Mouse (Mus musculus): ENCODE measurements around the gene Stag3. TPM values are rescaled to one million over a fixed set of nuclear protein-coding genes. Genes with fewer than 3 reads are reported as not detected.

The Stag3 gene
- 1.4 and 2.9 TPM in 2 replicates for polyA plus RNA-seq (2012; rRNA removed)

DNA sequence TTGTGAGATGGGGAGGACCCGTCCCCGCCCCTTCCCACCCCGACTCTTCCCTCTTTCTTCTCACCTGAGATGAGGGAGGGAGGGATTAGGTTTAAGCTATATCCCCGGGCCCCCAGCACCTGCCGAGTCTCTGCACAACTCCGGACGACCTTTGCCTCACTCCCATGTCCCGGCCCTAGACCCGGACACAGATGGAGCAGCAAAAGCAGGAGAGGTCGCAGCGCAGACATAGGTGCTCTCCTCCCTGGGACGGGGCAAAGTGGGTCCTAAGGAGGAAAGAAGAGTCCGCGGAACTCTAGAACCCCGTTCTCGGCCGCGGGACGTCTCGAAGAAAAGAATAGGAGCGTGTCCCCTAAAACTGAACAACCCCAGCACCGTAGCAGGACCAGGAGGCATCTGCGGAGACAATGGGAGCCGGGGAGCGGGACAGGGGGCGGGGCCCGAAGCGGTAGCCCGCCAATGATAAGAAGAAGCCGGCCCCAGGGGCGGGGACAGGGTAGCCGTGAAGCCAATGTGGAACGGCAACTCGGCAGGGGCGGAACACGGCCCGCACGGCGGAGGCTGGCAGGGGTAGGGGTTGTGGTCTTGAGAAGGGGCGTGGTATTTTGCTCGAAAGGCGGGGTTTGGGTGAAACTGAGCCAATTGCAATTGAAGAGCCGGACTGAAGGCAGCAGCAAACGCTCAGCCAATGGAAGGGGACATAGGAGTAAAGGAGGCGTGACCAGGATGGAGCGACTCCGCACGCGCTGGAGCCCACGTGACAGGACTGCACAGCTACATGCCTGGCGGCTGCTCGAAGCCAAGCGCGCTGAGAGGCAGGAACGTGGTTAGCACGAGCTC is at the start of gene Stag3, which contains the start of the genes Gm43720 and Gpc2:
TSS of gene Stag3 (plus strand) at position 656 of the 840 bp plus-strand sequence.
TSS of gene Gm43720 (minus strand) at position 374 of the 840 bp plus-strand sequence.
TSS of gene Gpc2 (minus strand) at position 421 of the 840 bp plus-strand sequence.

DNA sequence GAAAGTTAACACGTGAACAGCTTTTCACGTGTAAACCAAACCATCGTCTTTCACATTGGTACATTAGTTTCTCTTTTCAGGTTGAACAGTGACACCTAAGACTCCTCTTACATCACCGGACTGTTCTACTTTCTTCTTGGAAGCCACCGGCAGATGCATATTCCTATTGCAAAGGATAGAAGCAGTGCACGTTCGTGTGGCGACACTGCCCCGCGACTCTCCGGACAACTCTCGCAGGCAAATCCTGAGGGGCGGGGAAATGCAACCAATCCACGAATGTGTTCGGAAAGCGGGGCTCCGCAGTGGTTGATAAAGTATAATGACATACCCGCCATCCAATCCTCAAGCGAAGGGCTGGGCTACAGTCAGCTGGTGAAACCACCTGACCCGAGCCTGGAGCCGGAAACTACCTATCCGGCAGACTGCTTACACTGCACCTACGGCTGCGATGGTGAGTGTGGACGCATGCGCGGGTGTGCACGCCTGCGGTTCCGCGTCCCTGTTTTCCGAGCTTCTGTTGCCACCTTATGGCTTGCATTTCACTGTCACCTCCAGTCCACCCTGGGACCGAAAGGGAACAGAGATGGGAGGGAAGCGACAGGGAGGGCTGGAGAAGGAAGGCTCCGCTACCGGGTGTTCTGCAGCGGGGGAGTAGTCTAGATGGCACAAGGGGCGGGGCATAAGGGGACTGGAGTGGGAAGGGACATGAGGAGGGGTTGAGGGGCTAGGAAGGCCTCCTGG is 24.5 kb upstream of the Stag3 start, which contains the start of gene Lamtor4:
TSS of gene Lamtor4 (plus strand) at position 130 of the 741 bp plus-strand sequence.

DNA sequence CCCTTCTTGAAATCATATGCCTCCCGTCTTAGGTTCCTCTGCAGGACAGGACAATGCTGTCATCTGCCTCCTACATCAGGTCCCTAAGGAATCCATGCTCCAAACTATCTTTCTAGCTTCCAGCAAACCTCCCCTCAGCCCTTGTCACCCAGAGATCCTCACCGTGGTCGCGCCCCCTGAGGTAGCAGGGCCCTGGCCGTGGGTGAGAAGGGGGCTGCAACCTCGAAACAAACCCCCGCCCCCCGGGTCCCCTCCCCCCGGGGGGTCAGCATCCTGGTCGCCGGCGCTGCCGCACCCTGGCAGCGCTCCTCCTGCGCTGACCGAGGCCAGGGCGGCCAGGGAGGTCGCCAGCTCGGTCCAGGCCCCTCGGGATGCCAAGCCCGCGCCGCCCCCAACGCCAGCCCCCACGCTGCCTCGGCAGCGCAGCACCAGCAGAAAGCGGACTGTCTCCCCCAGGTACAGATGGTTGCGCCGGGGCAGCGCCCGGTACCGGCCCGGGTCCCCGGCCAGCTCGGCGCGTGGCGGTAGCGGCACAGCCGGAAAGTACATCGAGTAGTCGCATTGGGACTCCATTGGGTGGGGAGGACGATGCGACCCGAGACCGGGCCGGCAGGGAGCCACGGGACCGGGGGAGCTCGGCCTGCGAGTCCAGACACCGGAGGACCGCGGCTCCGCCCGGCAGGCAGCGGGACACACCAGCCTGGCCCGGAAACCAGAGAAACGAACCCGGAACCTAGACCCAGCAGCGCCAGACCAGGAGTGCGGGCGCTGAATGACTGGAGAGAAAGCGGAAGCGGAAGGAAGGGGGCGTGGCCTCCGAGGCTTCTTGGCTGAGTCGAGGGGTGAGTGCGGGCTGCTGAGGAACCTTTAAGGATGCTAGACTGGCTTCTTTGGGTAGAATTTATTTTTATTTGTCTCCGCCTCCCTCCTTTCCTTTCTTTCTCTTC is 16.5 kb upstream of the Stag3 start, which contains the start of gene BC037034:
TSS of gene BC037034 (minus strand) at position 774 of the 947 bp plus-strand sequence.

DNA sequence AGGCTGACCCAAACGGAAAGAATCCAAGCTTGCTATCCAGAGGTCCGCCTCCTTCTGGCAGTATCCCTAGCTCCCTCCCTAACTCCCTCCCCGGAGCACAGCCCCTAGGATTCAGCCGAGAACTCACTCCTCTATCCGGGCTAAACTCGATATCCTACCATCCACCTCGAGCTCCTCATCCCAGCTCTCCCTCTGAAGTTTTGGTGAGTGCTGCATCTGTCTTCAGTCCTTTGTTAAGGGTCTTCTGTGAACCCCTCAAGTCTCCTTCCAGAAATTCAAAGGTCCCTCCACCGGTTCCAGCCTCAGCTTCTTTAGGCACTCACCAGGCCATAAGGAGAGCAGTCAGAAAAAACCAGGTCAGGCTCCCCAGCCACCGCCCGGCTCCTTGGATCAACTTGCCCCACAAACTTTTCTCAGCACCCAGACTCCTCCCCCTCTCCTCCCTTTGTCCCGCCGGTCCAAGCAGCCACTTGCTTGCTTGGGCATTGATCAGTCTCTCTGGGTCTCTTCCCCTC is 7.6 kb upstream of the Stag3 start, which contains the start of gene Gal3st4:
TSS of gene Gal3st4 (minus strand) at position 432 of the 515 bp plus-strand sequence.

DNA sequence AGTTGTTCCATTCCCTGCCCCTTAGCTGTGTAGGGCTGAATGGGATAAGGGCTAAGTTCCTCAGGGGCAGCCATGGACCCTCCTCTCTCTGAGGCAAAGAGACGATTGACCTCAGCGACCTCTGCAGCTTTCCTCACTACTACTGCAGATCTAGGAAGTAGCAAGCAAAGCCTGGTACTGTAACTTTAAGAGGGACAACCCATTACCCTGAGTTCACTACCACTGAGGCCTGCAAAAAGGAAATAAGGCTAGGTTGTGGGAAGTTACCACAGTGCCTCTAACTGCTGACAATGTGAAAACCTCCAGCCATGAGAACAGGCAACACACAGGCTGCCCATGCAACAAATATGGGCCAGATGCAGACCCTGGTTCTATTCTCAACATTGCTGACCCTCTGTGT is 61.6 kb downstream of the Stag3 start, which contains the start of gene Pvrig:
TSS of gene Pvrig (plus strand) at position 301 of the 400 bp plus-strand sequence.

Other genes starting within 250 kb of the Stag3 start
- not detected in 2 replicates for gene Smok3c, start 227.0 kb upstream of the Stag3 start, polyA plus RNA-seq (2012; rRNA removed)
- gene Zkscan1, start 195.2 kb upstream of the Stag3 start, polyA plus RNA-seq (2012; rRNA removed) = 3.8 and 6.3 TPM in 2 replicates
- 11.9 and 13.3 TPM in 2 replicates for gene Zscan21, start 163.3 kb upstream of the Stag3 start, polyA plus RNA-seq (2012; rRNA removed)
- 2.9 and 3.4 TPM in 2 replicates for gene Zfp113, start 124.5 kb upstream of the Stag3 start, polyA plus RNA-seq (2012; rRNA removed)
- gene Cops6, start 119.2 kb upstream of the Stag3 start, polyA plus RNA-seq (2012; rRNA removed) = 71.0 and 103 TPM in 2 replicates
- gene Ap4m1, start 108.2 kb upstream of the Stag3 start, polyA plus RNA-seq (2012; rRNA removed) = 43.5 and 46.7 TPM in 2 replicates
- gene Mcm7, start 107.8 kb upstream of the Stag3 start, polyA plus RNA-seq (2012; rRNA removed) = 47.9 and 68.6 TPM in 2 replicates
- gene Taf6, start 92.8 kb upstream of the Stag3 start, polyA plus RNA-seq (2012; rRNA removed) = 74.1 and 120 TPM in 2 replicates
- 3.6 and 5.5 TPM in 2 replicates for gene Cnpy4, start 92.8 kb upstream of the Stag3 start, polyA plus RNA-seq (2012; rRNA removed)
- 13.3 and 13.7 TPM in 2 replicates for gene Mblac1, start 85.9 kb upstream of the Stag3 start, polyA plus RNA-seq (2012; rRNA removed)
- 1.2 and 1.5 TPM in 2 replicates for gene Nxpe5, start 54.3 kb upstream of the Stag3 start, polyA plus RNA-seq (2012; rRNA removed)
- gene Lamtor4, start 24.8 kb upstream of the Stag3 start, polyA plus RNA-seq (2012; rRNA removed) = 194 and 210 TPM in 2 replicates
- gene BC037034, start 16.2 kb upstream of the Stag3 start, polyA plus RNA-seq (2012; rRNA removed) = 74.3 and 81.7 TPM in 2 replicates
- 1.1 and 1.8 TPM in 2 replicates for gene Gal3st4, start 7.4 kb upstream of the Stag3 start, polyA plus RNA-seq (2012; rRNA removed)
- not detected in 2 replicates for gene Gm43720, start 282 bp upstream of the Stag3 start, polyA plus RNA-seq (2012; rRNA removed)
- gene Gpc2, start 235 bp upstream of the Stag3 start, polyA plus RNA-seq (2012; rRNA removed) = 14.6 and 20.1 TPM in 2 replicates
- 0.19 and 0.22 TPM in 2 replicates for gene Pvrig, start 61.7 kb downstream of the Stag3 start, polyA plus RNA-seq (2012; rRNA removed)
- gene Zfp157, start 161.2 kb downstream of the Stag3 start, polyA plus RNA-seq (2012; rRNA removed) = 5.4 and 7.7 TPM in 2 replicates